Mouse (Mus musculus): ENCODE data around the gene Clec4b1. TPM values are rescaled to one million over a fixed set of nuclear protein-coding genes. Genes with fewer than 3 reads are reported as not detected.
"Not testable (repeated sequence)": the region's sequence is repeated elsewhere in the genome, so short reads cannot be mapped to it uniquely, and the experiment has no call there.

Clec4b1 gene
- not detected in 2 replicates for polyA plus RNA-seq (2014; fragmentation: Nextera tagmentation; extraction: Ambion mirVana)

GRCm38 (mm10) chr6:123049742-123050372 lies at the start of gene Clec4b1:
TSS of gene Clec4b1 (plus strand) at chr6:123049962.
- H3K4me3 ChIP-seq (ENCODE audit: low read depth, low read length) = no peak within 1 kb of the TSS
- H3K4me2 ChIP-seq (ENCODE audit: low read depth, low read length) = no peak within 1 kb of the TSS
- 72% methylated on average over 2 of the region's 2 CpGs for WGBS
- H3K9ac ChIP-seq (replicated peaks; ENCODE audit: low read length) = no peak within 1 kb of the TSS
- H3K9me3 ChIP-seq (replicated peaks; ENCODE audit: control insufficient read depth, low read length) = no peaks in the 10 kb centered on the region
- ATAC-seq (replicated peaks; ENCODE audit: insufficient number of reproducible peaks, low FRiP score, low TSS enrichment, low read depth) (no peak), DNase-seq (ENCODE audit: low spot score) (no peak)
- H3K4me1 ChIP-seq (ENCODE audit: control insufficient read depth, insufficient read depth, low read length) = no peaks in the 10 kb centered on the region
- no peaks in the 10 kb centered on the region for H3K36me3 ChIP-seq (replicated peaks; ENCODE audit: control insufficient read depth, insufficient read depth, low read depth, low read length)
- no peaks in the 10 kb centered on the region for H3K27me3 ChIP-seq (ENCODE audit: control insufficient read depth, insufficient read depth, low read length)
- H3K27ac ChIP-seq (replicated peaks; ENCODE audit: low read depth, low read length) = no peak within 1 kb of the TSS

GRCm38 (mm10) chr6:123004696-123005095 lies 45.1 kb upstream of the Clec4b1 start:
- not testable (repeated sequence) for H3K4me1 ChIP-seq (ENCODE audit: control insufficient read depth, insufficient read depth, low read length); H3K9me3 ChIP-seq (replicated peaks; ENCODE audit: control insufficient read depth, low read length); H3K4me2 ChIP-seq (ENCODE audit: low read depth, low read length); H3K27ac ChIP-seq (replicated peaks; ENCODE audit: low read depth, low read length); H3K36me3 ChIP-seq (replicated peaks; ENCODE audit: control insufficient read depth, insufficient read depth, low read depth, low read length); ATAC-seq (replicated peaks; ENCODE audit: insufficient number of reproducible peaks, low FRiP score, low TSS enrichment, low read depth); H3K27me3 ChIP-seq (ENCODE audit: control insufficient read depth, insufficient read depth, low read length); H3K4me3 ChIP-seq (ENCODE audit: low read depth, low read length); DNase-seq (ENCODE audit: low spot score); H3K9ac ChIP-seq (replicated peaks; ENCODE audit: low read length)
- 84% methylated on average over 2 of the region's 2 CpGs for WGBS

GRCm38 (mm10) chr6:123005591-123005990 lies 44.2 kb upstream of the Clec4b1 start:
- H3K4me2 ChIP-seq (ENCODE audit: low read depth, low read length) = no peak overlapping the region
- no peak overlapping the region for H3K9ac ChIP-seq (replicated peaks; ENCODE audit: low read length)
- 69% methylated on average over 1 of the region's 1 CpGs for WGBS
- H3K27ac ChIP-seq (replicated peaks; ENCODE audit: low read depth, low read length) = no peak overlapping the region
- H3K9me3 ChIP-seq (replicated peaks; ENCODE audit: control insufficient read depth, low read length) = no peaks in the 10 kb centered on the region; the same call in 1 of the 2 replicates
- no peak for ATAC-seq (replicated peaks; ENCODE audit: insufficient number of reproducible peaks, low FRiP score, low TSS enrichment, low read depth)
- no peaks in the 10 kb centered on the region for H3K36me3 ChIP-seq (replicated peaks; ENCODE audit: control insufficient read depth, insufficient read depth, low read depth, low read length)
- no peaks in the 10 kb centered on the region for H3K4me1 ChIP-seq (ENCODE audit: control insufficient read depth, insufficient read depth, low read length)
- no peaks in the 10 kb centered on the region for H3K27me3 ChIP-seq (ENCODE audit: control insufficient read depth, insufficient read depth, low read length)
- H3K4me3 ChIP-seq (ENCODE audit: low read depth, low read length) = no peak overlapping the region
- DNase-seq (ENCODE audit: low spot score) = no peak

GRCm38 (mm10) chr6:123095125-123095843 lies 45.5 kb downstream of the Clec4b1 start:
- WGBS = 90% methylated on average over 4 of the region's 4 CpGs
- Histone ChIP-seq H3K27ac (replicated peaks; ENCODE audit: low read depth, low read length) (no peak overlapping the region), H3K4me1 (ENCODE audit: control insufficient read depth, insufficient read depth, low read length) (no peaks in the 10 kb centered on the region), H3K4me2 (ENCODE audit: low read depth, low read length) (no peak overlapping the region), H3K4me3 (ENCODE audit: low read depth, low read length) (no peak overlapping the region), H3K36me3 (replicated peaks; ENCODE audit: control insufficient read depth, insufficient read depth, low read depth, low read length) (no peaks in the 10 kb centered on the region), H3K9me3 (replicated peaks; ENCODE audit: control insufficient read depth, low read length) (no peaks in the 10 kb centered on the region), H3K9ac (replicated peaks; ENCODE audit: low read length) (no peak overlapping the region), H3K27me3 (ENCODE audit: control insufficient read depth, insufficient read depth, low read length) (no peaks in the 10 kb centered on the region)
- DNase-seq (ENCODE audit: low spot score) (no peak), ATAC-seq (replicated peaks; ENCODE audit: insufficient number of reproducible peaks, low FRiP score, low TSS enrichment, low read depth) (no peak)

GRCm38 (mm10) chr6:123106128-123106527 lies 56.4 kb downstream of the Clec4b1 start, which contains the start of gene Clec4a2:
TSS of gene Clec4a2 (plus strand) at chr6:123106428.
- H3K9ac ChIP-seq (replicated peaks; ENCODE audit: low read length); H3K27ac ChIP-seq (replicated peaks; ENCODE audit: low read depth, low read length); DNase-seq (ENCODE audit: low spot score); H3K4me1 ChIP-seq (ENCODE audit: control insufficient read depth, insufficient read depth, low read length); H3K27me3 ChIP-seq (ENCODE audit: control insufficient read depth, insufficient read depth, low read length); H3K36me3 ChIP-seq (replicated peaks; ENCODE audit: control insufficient read depth, insufficient read depth, low read depth, low read length); ATAC-seq (replicated peaks; ENCODE audit: insufficient number of reproducible peaks, low FRiP score, low TSS enrichment, low read depth); H3K9me3 ChIP-seq (replicated peaks; ENCODE audit: control insufficient read depth, low read length); H3K4me3 ChIP-seq (ENCODE audit: low read depth, low read length); H3K4me2 ChIP-seq (ENCODE audit: low read depth, low read length): not testable (repeated sequence)
- WGBS = 54% methylated on average over 1 of the region's 1 CpGs

Other genes starting within 250 kb of the Clec4b1 start
- gene Slc2a3, start 248.3 kb upstream of the Clec4b1 start, polyA plus RNA-seq (2014; fragmentation: Nextera tagmentation; extraction: Ambion mirVana) = 32.7 and 35.1 TPM in 2 replicates
- gene Foxj2, start 230.0 kb upstream of the Clec4b1 start, polyA plus RNA-seq (2014; fragmentation: Nextera tagmentation; extraction: Ambion mirVana) = 4.0 TPM in 2 replicates
- 1.9 and 2.3 TPM in 2 replicates for gene C3ar1, start 193.8 kb upstream of the Clec4b1 start, polyA plus RNA-seq (2014; fragmentation: Nextera tagmentation; extraction: Ambion mirVana)
- 67.0 and 67.6 TPM in 2 replicates for gene Necap1, start 175.5 kb upstream of the Clec4b1 start, polyA plus RNA-seq (2014; fragmentation: Nextera tagmentation; extraction: Ambion mirVana)
- gene Clec4a1, start 128.1 kb upstream of the Clec4b1 start, polyA plus RNA-seq (2014; fragmentation: Nextera tagmentation; extraction: Ambion mirVana) = 1.4 and 2.0 TPM in 2 replicates
- 0.59 and 0.67 TPM in 2 replicates for gene Clec4a3, start 97.4 kb upstream of the Clec4b1 start, polyA plus RNA-seq (2014; fragmentation: Nextera tagmentation; extraction: Ambion mirVana)
- not detected in 2 replicates for gene Clec4a4, start 59.6 kb upstream of the Clec4b1 start, polyA plus RNA-seq (2014; fragmentation: Nextera tagmentation; extraction: Ambion mirVana)
- gene Clec4a2, start 56.5 kb downstream of the Clec4b1 start, polyA plus RNA-seq (2014; fragmentation: Nextera tagmentation; extraction: Ambion mirVana) = 1.1 and 2.0 TPM in 2 replicates
- not detected in 2 replicates for gene Clec4b2, start 122.9 kb downstream of the Clec4b1 start, polyA plus RNA-seq (2014; fragmentation: Nextera tagmentation; extraction: Ambion mirVana)
- gene Clec4n, start 179.9 kb downstream of the Clec4b1 start, polyA plus RNA-seq (2014; fragmentation: Nextera tagmentation; extraction: Ambion mirVana) = 0.62 and 0.68 TPM in 2 replicates
- gene Clec4d, start 212.1 kb downstream of the Clec4b1 start, polyA plus RNA-seq (2014; fragmentation: Nextera tagmentation; extraction: Ambion mirVana) = 0.24 TPM in 1 of 2 replicates, not detected in the other
- gene Clec4e, start 239.9 kb downstream of the Clec4b1 start, polyA plus RNA-seq (2014; fragmentation: Nextera tagmentation; extraction: Ambion mirVana) = 0.10 TPM in 1 of 2 replicates, not detected in the other

Measured in embryonic facial prominence, embryonic 11.5 days (tissue).